Mouse (Mus musculus) hindbrain, embryonic 13.5 days (tissue): Measurements from ENCODE around the gene Mlph. TPM values are rescaled to one million over a fixed set of nuclear protein-coding genes. Genes with fewer than 3 reads are reported as not detected.

ENCODE experiments used
- ATAC-seq: fragments of 200-750 bp; cut with Nextera tagmentation; 2 replicates; pipeline ENCODE4 v1.8.0; 2017; ENCODE audit warnings: moderate TSS enrichment; ENCODE audit not compliant: low FRiP score
- H3K27ac ChIP-seq: fragments of 300-500 bp; sonication (generic); 2 replicates; pipeline ENCODE4 v1.5.1; 2015; ENCODE audit warnings: inconsistent platforms, mild to moderate bottlenecking, moderate library complexity
- H3K27me3 ChIP-seq: fragments of 300-500 bp; sonication (generic); 2 replicates; pipeline ENCODE4 v1.6.1; 2015; ENCODE audit warnings: mild to moderate bottlenecking, inconsistent platforms
- H3K36me3 ChIP-seq: fragments of 300-500 bp; sonication (generic); 2 replicates; pipeline ENCODE4 v1.6.1; 2015; ENCODE audit warnings: mild to moderate bottlenecking, inconsistent platforms
- H3K4me1 ChIP-seq: fragments of 300-500 bp; sonication (generic); replicated peaks from 2 replicates; pipeline ENCODE4 v1.6.1; 2015; ENCODE audit warnings: inconsistent platforms
- H3K4me2 ChIP-seq: fragments of 300-500 bp; sonication (generic); 2 replicates; pipeline ENCODE4 v1.6.1; 2015; ENCODE audit warnings: inconsistent platforms, mild to moderate bottlenecking, moderate library complexity
- H3K4me3 ChIP-seq: fragments of 300-500 bp; sonication (generic); 2 replicates; pipeline ENCODE4 v1.5.1; 2015; ENCODE audit warnings: mild to moderate bottlenecking, inconsistent platforms
- H3K9ac ChIP-seq: fragments of 300-500 bp; sonication (generic); 2 replicates; pipeline ENCODE4 v1.6.1; 2015; ENCODE audit warnings: mild to moderate bottlenecking, inconsistent platforms
- H3K9me3 ChIP-seq: fragments of 300-500 bp; sonication (generic); 2 replicates; pipeline ENCODE4 v1.6.1; 2016; ENCODE audit warnings: inconsistent platforms
- WGBS: fragments of 180-500 bp; shearing (Covaris S2); methylation state at CpG from one replicate; pipeline ENCODE4 v1.1.7; 2015; 5-methylcytosine and 5-hydroxymethylcytosine counted together
- polyA plus RNA-seq: library from polyadenylated mRNA; unstranded; fragments of >200 nt; fragmentation: Nextera tagmentation; extraction: Ambion mirVana; gene quantifications from 2 replicates; pipeline ENCODE4 v1.2.1, GENCODE M21; 2015

The Mlph gene
- polyA plus RNA-seq, 1 experiment from 2014 or later: 0.04 TPM

DNA sequence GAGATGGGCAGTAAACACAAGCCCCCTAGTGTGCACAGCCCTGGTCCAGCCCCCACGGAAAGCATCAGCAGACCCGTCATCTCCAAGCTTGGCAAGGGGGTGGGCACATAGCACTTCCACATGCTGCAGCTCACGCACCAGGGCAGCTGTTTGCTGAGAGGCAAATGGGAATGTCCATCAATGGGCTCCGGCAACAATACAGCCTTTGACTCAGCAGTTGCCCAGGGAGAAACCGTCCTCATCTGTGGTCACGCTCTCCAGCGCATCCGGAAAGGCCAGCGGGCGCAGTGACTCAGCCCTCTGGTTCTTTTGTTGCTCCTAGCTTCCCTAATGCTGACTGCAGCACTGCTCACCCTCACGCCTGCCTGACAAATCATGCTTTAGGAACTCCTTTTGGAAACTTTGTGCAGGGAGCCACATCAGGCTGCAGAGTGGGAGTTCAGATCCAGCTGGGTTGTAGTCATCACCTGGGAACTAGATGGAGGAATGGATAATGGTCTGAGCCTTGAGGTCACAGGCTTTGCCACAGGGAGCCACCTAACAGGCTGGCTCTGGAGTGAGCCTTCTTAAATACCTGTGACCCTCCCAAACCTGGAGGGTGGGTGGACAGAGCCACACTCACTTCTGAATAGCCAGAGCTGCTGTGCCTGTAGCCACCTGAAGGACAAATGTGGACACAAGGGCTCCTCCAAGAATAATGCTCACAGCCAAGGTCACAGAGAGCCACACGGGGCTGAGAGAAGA is 60.2 kb downstream of the Mlph start:
- no peaks in the 10 kb centered on the region for H3K9me3 ChIP-seq
- peak; percentile 64 for ATAC-seq
- peak overlapping the region; percentile 24; the same call in 1 of the 2 replicates for H3K27ac ChIP-seq
- 5% methylated on average over 12 of the region's 12 CpGs for WGBS
- no peak overlapping the region for H3K4me3 ChIP-seq
- H3K27me3 ChIP-seq: peaks cover 22% of the 10 kb centered on the region; the same call in 1 of the 2 replicates
- H3K4me1 ChIP-seq: peaks cover 36% of the 10 kb centered on the region
- H3K4me2 ChIP-seq: peak overlapping the region; percentile 34
- no peak overlapping the region for H3K9ac ChIP-seq
- H3K36me3 ChIP-seq: no peaks in the 10 kb centered on the region

- Histone ChIP-seq H3K4me1 (peaks cover 36% of the 10 kb centered on the region), H3K27me3 (peaks cover 17% of the 10 kb centered on the region; the same call in 1 of the 2 replicates), H3K36me3 (no peaks in the 10 kb centered on the region), H3K9ac (no peak overlapping the region), H3K4me3 (no peak overlapping the region), H3K9me3 (no peaks in the 10 kb centered on the region), H3K27ac (0 out of 2 replicates have a peak overlapping the region, but pooled peaks have one; percentile 24), H3K4me2 (no peak overlapping the region)
- no peak; the same call in 1 of the 2 replicates for ATAC-seq
- WGBS: 49% methylated on average over 4 of the region's 4 CpGs
Measured at GRCm38 (mm10) chr1:90975960-90976359, 61.1 kb downstream of the Mlph start.

GRCm38 (mm10) chr1:90980638-90981330 is 65.9 kb downstream of the Mlph start:
- H3K9ac ChIP-seq: no peak overlapping the region

DNA sequence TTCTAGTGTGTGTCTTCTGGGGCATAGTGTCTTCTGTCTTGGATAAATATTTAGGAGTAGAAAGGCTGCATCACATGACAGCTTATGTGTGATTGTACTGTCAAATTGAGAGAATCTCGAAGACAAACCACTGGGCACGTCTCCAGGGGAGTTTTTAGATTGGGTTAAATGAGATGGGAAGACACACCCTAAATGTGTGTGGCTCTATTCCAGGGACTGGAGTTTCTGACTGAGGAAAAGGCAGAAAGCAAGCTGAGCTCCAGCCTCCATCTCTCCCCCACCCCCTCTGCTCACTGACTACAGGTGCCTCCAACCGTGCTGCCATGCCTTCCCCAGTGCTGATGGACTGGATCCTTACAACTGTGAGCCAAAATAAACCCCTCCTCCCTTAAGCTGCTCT is 66.5 kb downstream of the Mlph start:
- ATAC-seq: no peak
- H3K4me2 ChIP-seq: no peak overlapping the region
- no peaks in the 10 kb centered on the region for H3K27me3 ChIP-seq
- no peak overlapping the region for H3K27ac ChIP-seq
- no peaks in the 10 kb centered on the region for H3K36me3 ChIP-seq
- 74% methylated on average over 3 of the region's 3 CpGs for WGBS
- H3K9me3 ChIP-seq: no peaks in the 10 kb centered on the region
- no peak overlapping the region for H3K4me3 ChIP-seq
- peaks cover under 1% of the 10 kb centered on the region; the same call in 1 of the 2 replicates for H3K4me1 ChIP-seq
- H3K9ac ChIP-seq: no peak overlapping the region

More at GRCm38 (mm10) chr1:90980638-90981330, 65.9 kb downstream of the Mlph start:
- H3K27ac ChIP-seq: no peak overlapping the region
- H3K9me3 ChIP-seq: no peaks in the 10 kb centered on the region
- no peaks in the 10 kb centered on the region for H3K36me3 ChIP-seq
- 79% methylated on average over 10 of the region's 10 CpGs for WGBS
- peaks cover 6% of the 10 kb centered on the region for H3K4me1 ChIP-seq
- H3K4me3 ChIP-seq: no peak overlapping the region
- H3K4me2 ChIP-seq: no peak overlapping the region
- ATAC-seq: no peak
- H3K27me3 ChIP-seq: no peaks in the 10 kb centered on the region

GRCm38 (mm10) chr1:90995916-90996315 is 81.0 kb downstream of the Mlph start:
- Histone ChIP-seq H3K4me3 (no peak overlapping the region), H3K9ac (no peak overlapping the region), H3K27me3 (no peaks in the 10 kb centered on the region), H3K9me3 (no peaks in the 10 kb centered on the region), H3K4me2 (no peak overlapping the region), H3K36me3 (no peaks in the 10 kb centered on the region), H3K27ac (no peak overlapping the region), H3K4me1 (peaks cover 21% of the 10 kb centered on the region)
- ATAC-seq: no peak
- WGBS: 91% methylated on average over 1 of the region's 1 CpGs

- no peak for ATAC-seq
- 83% methylated on average over 4 of the region's 4 CpGs for WGBS
- Histone ChIP-seq H3K9me3 (no peaks in the 10 kb centered on the region), H3K4me1 (peaks cover 31% of the 10 kb centered on the region), H3K4me3 (no peak overlapping the region), H3K9ac (no peak overlapping the region), H3K4me2 (no peak overlapping the region), H3K27me3 (no peaks in the 10 kb centered on the region), H3K27ac (no peak overlapping the region), H3K36me3 (no peaks in the 10 kb centered on the region)
Measured at GRCm38 (mm10) chr1:90997136-90997535, 82.3 kb downstream of the Mlph start.

DNA sequence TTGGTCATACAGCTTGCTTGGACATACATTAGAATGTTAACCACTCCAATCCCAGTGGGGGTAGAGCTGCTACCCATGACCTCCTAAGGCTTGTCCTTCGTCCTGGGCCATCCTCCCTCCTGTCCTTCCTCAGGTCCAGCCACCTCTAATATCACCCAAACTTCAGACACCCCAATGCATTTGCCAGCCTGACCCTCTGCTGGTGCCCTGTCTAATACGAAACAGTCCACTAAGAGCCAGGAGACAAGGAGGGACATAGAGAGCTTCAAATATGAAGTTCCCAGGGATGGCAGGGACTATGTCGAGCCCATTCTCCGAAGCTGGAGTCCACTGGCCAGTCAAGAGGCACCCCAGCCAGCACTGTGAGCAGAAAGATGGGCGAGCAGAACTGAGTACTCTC is 82.8 kb downstream of the Mlph start:
- H3K27me3 ChIP-seq: no peaks in the 10 kb centered on the region
- no peaks in the 10 kb centered on the region for H3K9me3 ChIP-seq
- peak overlapping the region; percentile 85 for H3K4me2 ChIP-seq
- no peak overlapping the region for H3K27ac ChIP-seq
- no peak overlapping the region for H3K9ac ChIP-seq
- H3K4me3 ChIP-seq: no peak overlapping the region
- H3K36me3 ChIP-seq: no peaks in the 10 kb centered on the region
- WGBS: 85% methylated on average over 5 of the region's 5 CpGs
- H3K4me1 ChIP-seq: peaks cover 32% of the 10 kb centered on the region
- no peak for ATAC-seq

DNA sequence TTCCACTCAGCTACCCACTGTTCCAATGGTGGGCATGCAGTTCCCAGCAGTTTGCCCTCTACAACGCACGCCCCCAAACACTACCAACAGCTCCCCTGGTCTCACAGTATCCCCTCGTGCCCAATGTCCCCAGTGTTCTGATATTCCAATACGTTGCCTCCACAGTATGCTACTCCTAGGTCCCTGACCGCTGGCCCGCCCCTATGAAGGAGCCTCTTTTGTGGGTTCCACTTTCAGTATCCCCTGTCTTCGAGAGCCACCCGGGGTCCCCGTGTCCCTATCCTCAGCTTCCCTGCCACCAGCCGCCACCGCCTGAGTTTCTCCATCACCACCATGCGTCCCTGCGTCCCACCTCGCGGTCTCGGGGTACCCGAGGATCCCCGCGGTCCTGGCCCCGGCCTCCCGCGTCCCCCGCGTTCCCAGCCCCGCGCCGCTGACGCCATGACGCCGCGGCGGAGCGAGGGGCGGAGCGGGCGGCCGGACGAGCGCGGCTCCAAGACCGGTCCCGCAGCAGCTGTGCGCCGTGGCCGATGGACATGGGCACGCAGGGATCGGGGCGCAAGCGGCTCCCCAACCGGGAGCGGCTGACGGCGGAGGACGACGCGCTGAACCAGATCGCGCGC is 83.5 kb downstream of the Mlph start, which contains the start of gene Lrrfip1:
Gene Lrrfip1, plus strand, starts transcription at position 470 of the 623 bp plus-strand sequence.
- Histone ChIP-seq H3K4me2 (peak within 1 kb of the TSS; percentile 85), H3K36me3 (no peaks in the 10 kb centered on the region), H3K9me3 (no peaks in the 10 kb centered on the region), H3K4me1 (peaks cover 32% of the 10 kb centered on the region), H3K4me3 (peak within 1 kb of the TSS; percentile 83), H3K9ac (peak within 1 kb of the TSS; percentile 87), H3K27ac (peak within 1 kb of the TSS; percentile 78), H3K27me3 (no peaks in the 10 kb centered on the region)
- 2% methylated on average over 59 of the region's 59 CpGs for WGBS
- ATAC-seq: peak; percentile 85

DNA sequence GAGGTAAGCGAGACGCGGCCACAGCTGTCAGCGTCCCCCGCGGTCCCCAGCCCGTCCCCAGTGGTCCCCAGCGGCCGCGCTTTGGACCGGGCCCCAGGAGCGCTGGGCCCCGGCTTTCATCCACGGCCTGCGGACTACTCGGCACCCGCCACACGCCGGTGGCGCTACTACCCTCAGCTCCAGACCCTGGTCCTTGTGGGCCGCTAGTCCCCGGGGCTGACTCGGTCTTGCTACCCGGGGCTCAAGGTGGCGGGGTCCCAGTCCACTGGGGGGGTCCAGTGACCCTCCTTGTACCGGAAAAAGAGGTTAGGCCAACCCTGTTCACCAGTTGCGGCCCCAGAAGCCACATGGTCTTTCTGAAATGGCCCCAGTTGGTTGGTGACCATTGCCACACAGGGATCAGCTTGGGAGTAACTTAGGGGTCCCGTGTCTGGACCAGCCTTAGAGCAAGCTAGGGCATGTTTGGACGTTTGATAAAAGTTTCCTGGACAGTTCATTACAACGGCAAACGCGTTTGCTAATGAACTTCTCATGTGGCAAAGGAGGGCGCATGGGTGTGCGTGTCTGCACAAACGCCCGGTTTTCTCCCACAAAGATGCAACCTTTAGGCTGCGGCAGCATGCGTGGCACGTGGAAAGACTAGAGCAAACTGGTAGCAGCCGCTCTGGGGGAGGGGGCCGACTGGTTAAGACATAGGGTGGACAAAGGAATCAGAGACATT is 84.2 kb downstream of the Mlph start:
- Histone ChIP-seq H3K4me3 (peak overlapping the region; percentile 83), H3K27ac (peak overlapping the region; percentile 78), H3K9ac (peak overlapping the region; percentile 87), H3K4me2 (peak overlapping the region; percentile 85), H3K4me1 (peaks cover 32% of the 10 kb centered on the region), H3K27me3 (no peaks in the 10 kb centered on the region), H3K9me3 (no peaks in the 10 kb centered on the region), H3K36me3 (no peaks in the 10 kb centered on the region)
- WGBS: 2% methylated on average over 36 of the region's 41 CpGs
- peak; percentile 70 for ATAC-seq

- Histone ChIP-seq H3K27ac (peak overlapping the region; percentile 5; the same call in 1 of the 2 replicates), H3K9ac (peak overlapping the region; percentile 87; the same call in 1 of the 2 replicates), H3K4me3 (peak overlapping the region; percentile 83), H3K9me3 (no peaks in the 10 kb centered on the region), H3K27me3 (no peaks in the 10 kb centered on the region), H3K36me3 (no peaks in the 10 kb centered on the region), H3K4me2 (peak overlapping the region; percentile 85), H3K4me1 (peaks cover 32% of the 10 kb centered on the region)
- 74% methylated on average over 10 of the region's 10 CpGs for WGBS
- no peak for ATAC-seq
Measured at GRCm38 (mm10) chr1:90999911-91000601, 85.2 kb downstream of the Mlph start.
